Mouse (Mus musculus) G1E (cell line): ENCODE data around the gene Eno2. TPM values are rescaled to one million over a fixed set of nuclear protein-coding genes. Genes with fewer than 3 reads are reported as not detected.

Experiments used
- ATAC-seq: 2 replicates; pipeline ENCODE4 v1.8.0; 2016; ENCODE audit warnings: mild to moderate bottlenecking; ENCODE audit not compliant: insufficient number of reproducible peaks, poor library complexity, low FRiP score, severe bottlenecking; ENCODE audit errors: extremely low read depth
- DNase-seq: peaks from one replicate; pipeline ENCODE4 v3.0.0; 2012; ENCODE audit warnings: low spot score
- H3K27me3 ChIP-seq: 2 replicates; pipeline ENCODE4 v1.6.1; 2012; ENCODE audit warnings: mild to moderate bottlenecking, low read length, inconsistent platforms; ENCODE audit not compliant: insufficient read depth
- H3K36me3 ChIP-seq: replicated peaks from 2 replicates; pipeline ENCODE3; 2012; ENCODE audit warnings: mild to moderate bottlenecking, inconsistent platforms
- H3K4me1 ChIP-seq: 2 replicates; pipeline ENCODE4 v1.6.1; 2012; ENCODE audit warnings: low read depth, low read length, inconsistent platforms, mixed read lengths; ENCODE audit not compliant: insufficient read depth
- H3K4me3 ChIP-seq: 2 replicates; pipeline ENCODE4 v1.5.1; 2012; ENCODE audit warnings: low read depth, mild to moderate bottlenecking, inconsistent platforms, low read length, moderate library complexity, mixed read lengths
- H3K9me3 ChIP-seq: replicated peaks from 2 replicates; pipeline ENCODE4 v1.6.1; 2012; ENCODE audit warnings: inconsistent platforms
- CTCF ChIP-seq: IDR thresholded peaks from 2 replicates; pipeline ENCODE4 v1.5.1; 2012; ENCODE audit warnings: low read depth, low read length, inconsistent platforms, mixed read lengths
- GATA1 ChIP-seq: IDR thresholded peaks from 2 replicates; pipeline ENCODE4 v1.6.1; 2012; ENCODE audit warnings: borderline replicate concordance, low read length, inconsistent platforms, mixed read lengths
- GATA2 ChIP-seq: IDR thresholded peaks from 2 replicates; pipeline ENCODE4 v1.6.1; 2012; ENCODE audit warnings: low read depth, low read length, inconsistent platforms, borderline replicate concordance
- POLR2AphosphoS5 ChIP-seq: IDR thresholded peaks from 2 replicates; pipeline ENCODE4 v1.6.1; 2012; ENCODE audit warnings: low read depth, low read length, inconsistent platforms; ENCODE audit not compliant: insufficient replicate concordance
- TAL1 ChIP-seq: conservative IDR thresholded peaks from 2 replicates; pipeline ENCODE4 v1.6.1; 2012; ENCODE audit warnings: low read depth, low read length, inconsistent platforms, mixed read lengths
- polyA plus RNA-seq: library from polyadenylated mRNA; stranded (reverse); fragments of >175 nt; gene quantifications from 2 replicates; pipeline ENCODE4 v1.2.3, GENCODE M21; 2012
- total RNA-seq, 2 experiments: library from RNA; stranded (forward) in 1 of 2; stranded (reverse) in 1 of 2; fragments of 200-1000 nt in 1 of 2; fragments of >200 nt in 1 of 2; fragmentation: Nextera tagmentation in 1 of 2; gene quantifications; 2 replicates each; pipeline ENCODE4 v1.2.3; 2014 to 2017

The Eno2 gene
- total and polyA plus RNA-seq, 3 experiments: 0.29 to 3.6 (median 3.2) TPM

- no peak overlapping the region for H3K4me3 ChIP-seq
- DNase-seq (no peak), ATAC-seq (no peak)
- peaks cover 58% of the 10 kb centered on the region for H3K27me3 ChIP-seq
- H3K36me3 ChIP-seq: no peaks in the 10 kb centered on the region
- TF ChIP-seq POLR2AphosphoS5 (no peak), CTCF (no peak), GATA2 (no peak), TAL1 (no peak), GATA1 (no peak)
- no peaks in the 10 kb centered on the region for H3K9me3 ChIP-seq
- peaks cover 5% of the 10 kb centered on the region for H3K4me1 ChIP-seq
Observed at GRCm38 (mm10) chr6:124780917-124781316, 11.4 kb upstream of the Eno2 start.

- H3K27me3 ChIP-seq: peaks cover 62% of the 10 kb centered on the region
- ATAC-seq: no peak
- no peaks in the 10 kb centered on the region for H3K36me3 ChIP-seq
- DNase-seq: no peak
- no peaks in the 10 kb centered on the region for H3K9me3 ChIP-seq
- peaks cover 5% of the 10 kb centered on the region for H3K4me1 ChIP-seq
- TF ChIP-seq POLR2AphosphoS5: no peak
- TF ChIP-seq CTCF: no peak
- TF ChIP-seq GATA2: no peak
- no peak for TF ChIP-seq GATA1
- TF ChIP-seq TAL1: no peak
- H3K4me3 ChIP-seq: no peak overlapping the region
Observed at GRCm38 (mm10) chr6:124779984-124780416, 10.5 kb upstream of the Eno2 start.

GRCm38 (mm10) chr6:124779222-124779983 is 9.9 kb upstream of the Eno2 start, which contains the start of gene Lrrc23:
Gene Lrrc23, minus strand, starts transcription at chr6:124779727.
- Histone ChIP-seq H3K9me3 (no peaks in the 10 kb centered on the region), H3K36me3 (no peaks in the 10 kb centered on the region), H3K4me1 (peaks cover 5% of the 10 kb centered on the region), H3K4me3 (no peak within 1 kb of the TSS), H3K27me3 (peaks cover 64% of the 10 kb centered on the region)
- TF ChIP-seq CTCF: no peak
- no peak for TF ChIP-seq POLR2AphosphoS5
- TF ChIP-seq TAL1: no peak
- no peak for TF ChIP-seq GATA1
- TF ChIP-seq GATA2: no peak
- no peak for DNase-seq
- no peak for ATAC-seq

- Histone ChIP-seq H3K27me3 (peaks cover 68% of the 10 kb centered on the region), H3K4me1 (peaks cover 28% of the 10 kb centered on the region), H3K4me3 (no peak overlapping the region), H3K36me3 (no peaks in the 10 kb centered on the region), H3K9me3 (no peaks in the 10 kb centered on the region)
- no peak for DNase-seq
- TF ChIP-seq CTCF (no peak), POLR2AphosphoS5 (no peak), GATA1 (no peak), GATA2 (no peak), TAL1 (no peak)
- ATAC-seq: no peak
Observed at GRCm38 (mm10) chr6:124770511-124770910, 1.0 kb upstream of the Eno2 start.

GRCm38 (mm10) chr6:124770013-124770412 is 540 bp upstream of the Eno2 start:
- Histone ChIP-seq H3K9me3 (no peaks in the 10 kb centered on the region), H3K36me3 (no peaks in the 10 kb centered on the region), H3K4me1 (peaks cover 32% of the 10 kb centered on the region), H3K4me3 (no peak overlapping the region), H3K27me3 (peaks cover 70% of the 10 kb centered on the region)
- ATAC-seq: no peak
- DNase-seq: no peak
- no peak for TF ChIP-seq TAL1
- TF ChIP-seq GATA1: no peak
- no peak for TF ChIP-seq CTCF
- no peak for TF ChIP-seq POLR2AphosphoS5
- TF ChIP-seq GATA2: no peak

- TF ChIP-seq TAL1: no peak
- TF ChIP-seq GATA2: no peak
- TF ChIP-seq POLR2AphosphoS5: no peak
- TF ChIP-seq CTCF: no peak
- no peak for TF ChIP-seq GATA1
- H3K36me3 ChIP-seq: no peaks in the 10 kb centered on the region
- no peaks in the 10 kb centered on the region for H3K9me3 ChIP-seq
- H3K4me1 ChIP-seq: peaks cover 32% of the 10 kb centered on the region
- DNase-seq: no peak
- ATAC-seq: no peak
- H3K4me3 ChIP-seq: no peak overlapping the region
- peaks cover 68% of the 10 kb centered on the region for H3K27me3 ChIP-seq
Observed at GRCm38 (mm10) chr6:124768704-124769044, 799 bp downstream of the Eno2 start.
